Mouse (Mus musculus): Measurements from ENCODE around the gene Ttc27. TPM values are rescaled to one million over a fixed set of nuclear protein-coding genes. Genes with fewer than 3 reads are reported as not detected.

The Ttc27 gene
- polyA plus RNA-seq, 1 experiment = 11.1 TPM

DNA sequence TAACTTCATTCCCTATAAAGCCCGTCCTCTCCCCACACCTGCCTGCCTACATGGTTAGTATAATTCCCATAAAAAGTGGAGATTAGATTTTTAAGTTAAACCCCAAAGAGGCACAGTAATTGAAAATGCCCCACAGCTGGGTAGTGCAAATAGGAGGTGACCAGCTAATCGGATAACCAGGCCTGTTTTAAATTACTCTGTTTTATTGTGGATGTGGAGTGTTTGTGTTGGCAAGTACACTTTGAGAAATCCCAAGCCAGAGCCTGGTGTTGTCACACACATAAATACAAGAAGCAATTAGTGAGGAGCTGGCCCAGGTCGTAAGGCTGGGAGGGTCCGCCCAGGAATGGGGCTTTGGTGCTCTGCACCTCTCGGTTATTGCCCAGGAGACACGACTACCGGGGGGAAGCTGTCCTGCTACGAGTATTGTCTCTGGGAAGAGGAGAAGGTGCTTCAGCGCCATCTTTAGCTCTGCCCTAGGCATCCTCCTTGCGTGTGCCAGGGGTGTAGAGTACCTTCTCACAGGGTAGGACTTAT is 68.7 kb downstream of the Ttc27 start:
- no peak for DNase-seq
- Histone ChIP-seq H3K4me1 (ENCODE audit: control insufficient read depth, insufficient read depth, low read length) (no peaks in the 10 kb centered on the region), H3K4me3 (replicated peaks; ENCODE audit: insufficient read depth, low read depth, low read length) (no peak overlapping the region), H3K27ac (ENCODE audit: insufficient read depth, low read length) (no peak overlapping the region), H3K27me3 (ENCODE audit: control insufficient read depth, insufficient read depth, low read length) (no peaks in the 10 kb centered on the region; the same call in 1 of the 2 replicates)
- WGBS = 92% methylated on average over 10 of the region's 10 CpGs
- TF ChIP-seq CTCF (IDR thresholded peaks at IDR 0.05; ENCODE audit: borderline replicate concordance, insufficient read depth, low read depth, low read length) = no peak
- TF ChIP-seq POLR2A (IDR thresholded peaks at IDR 0.05; ENCODE audit: borderline replicate concordance, insufficient read depth, low read length) = no peak

DNA sequence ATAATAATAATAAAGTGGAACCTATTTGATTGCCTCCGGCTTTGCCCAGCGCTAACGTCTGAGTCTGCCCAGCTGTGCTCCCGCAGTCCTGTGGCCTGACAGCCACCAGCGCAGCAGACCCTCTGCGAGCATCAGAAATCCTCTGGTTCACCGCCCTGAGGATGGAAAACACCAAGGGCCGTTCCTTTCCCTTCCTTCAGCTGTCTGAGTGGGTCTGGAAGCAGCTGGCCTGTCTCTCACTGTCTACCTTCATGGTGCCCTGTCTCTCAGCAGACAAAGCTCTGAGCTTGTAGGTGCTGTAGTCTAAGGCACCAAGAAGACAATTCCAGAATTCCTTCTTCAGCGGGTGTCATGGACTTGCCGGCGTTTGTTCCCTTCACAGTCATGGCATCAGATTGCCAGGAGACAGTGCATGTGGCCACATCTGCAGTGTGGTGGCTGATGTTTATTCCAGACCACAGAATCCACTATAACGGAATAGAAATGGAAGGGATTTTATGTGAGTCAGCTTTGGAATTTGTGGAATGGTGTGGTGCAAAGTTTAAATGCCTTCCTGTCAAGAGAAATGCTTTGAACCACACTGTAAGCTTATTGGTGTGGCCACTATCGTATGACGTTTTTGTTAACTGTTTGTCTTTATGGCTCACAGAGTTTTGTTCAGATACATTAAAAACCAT is 78.6 kb downstream of the Ttc27 start:
- Histone ChIP-seq H3K4me1 (ENCODE audit: control insufficient read depth, insufficient read depth, low read length) (no peaks in the 10 kb centered on the region), H3K4me3 (replicated peaks; ENCODE audit: insufficient read depth, low read depth, low read length) (no peak overlapping the region), H3K27me3 (ENCODE audit: control insufficient read depth, insufficient read depth, low read length) (no peaks in the 10 kb centered on the region), H3K27ac (ENCODE audit: insufficient read depth, low read length) (no peak overlapping the region)
- 90% methylated on average over 14 of the region's 14 CpGs for WGBS
- TF ChIP-seq CTCF (IDR thresholded peaks at IDR 0.05; ENCODE audit: borderline replicate concordance, insufficient read depth, low read depth, low read length) (no peak), POLR2A (IDR thresholded peaks at IDR 0.05; ENCODE audit: borderline replicate concordance, insufficient read depth, low read length) (no peak)
- no peak for DNase-seq

DNA sequence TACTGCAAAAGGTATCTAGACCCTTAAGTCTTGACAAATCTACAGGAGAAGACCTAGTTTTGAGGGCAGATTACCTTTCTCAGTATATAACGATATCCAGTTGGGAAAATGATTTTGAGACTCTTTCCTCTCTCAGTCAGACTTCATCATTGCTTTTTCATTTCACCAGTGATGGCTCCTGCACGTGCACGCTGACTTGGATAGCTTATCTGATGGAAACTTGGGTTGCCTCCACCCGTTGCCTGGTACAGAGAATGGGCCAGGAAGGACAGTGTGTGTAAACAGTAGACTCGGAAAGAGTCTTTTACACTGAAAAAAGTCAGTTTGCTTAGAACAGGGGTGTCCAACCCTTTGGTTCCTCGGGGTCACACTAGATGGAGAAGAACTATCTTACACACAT is 82.3 kb downstream of the Ttc27 start:
- H3K4me1 ChIP-seq (ENCODE audit: control insufficient read depth, insufficient read depth, low read length) = no peaks in the 10 kb centered on the region
- 95% methylated on average over 6 of the region's 6 CpGs for WGBS
- no peak for DNase-seq
- no peak overlapping the region for H3K4me3 ChIP-seq (replicated peaks; ENCODE audit: insufficient read depth, low read depth, low read length)
- no peak overlapping the region for H3K27ac ChIP-seq (ENCODE audit: insufficient read depth, low read length)
- TF ChIP-seq POLR2A (IDR thresholded peaks at IDR 0.05; ENCODE audit: borderline replicate concordance, insufficient read depth, low read length) (no peak), CTCF (IDR thresholded peaks at IDR 0.05; ENCODE audit: borderline replicate concordance, insufficient read depth, low read depth, low read length) (no peak)
- H3K27me3 ChIP-seq (ENCODE audit: control insufficient read depth, insufficient read depth, low read length) = no peaks in the 10 kb centered on the region

DNA sequence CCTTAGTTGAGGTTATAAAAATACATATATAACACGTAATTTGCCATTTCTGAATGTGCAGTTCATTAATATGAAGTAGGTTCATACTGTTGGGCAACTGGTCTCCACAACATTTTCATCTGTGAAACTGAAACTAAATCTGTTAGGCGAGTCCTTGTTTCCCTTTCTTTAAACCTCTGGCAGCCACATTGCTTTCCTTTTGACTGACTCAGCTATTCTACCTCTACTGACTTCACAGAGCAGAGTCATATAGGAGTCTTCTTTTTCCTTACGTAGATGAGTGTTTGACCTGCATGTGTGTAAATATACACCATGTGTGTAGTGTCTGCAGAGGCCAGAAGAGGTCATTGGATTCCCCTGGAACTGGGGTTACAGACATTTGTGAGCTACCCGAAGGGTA is 85.2 kb downstream of the Ttc27 start:
- WGBS = 94% methylated on average over 4 of the region's 4 CpGs
- H3K27me3 ChIP-seq (ENCODE audit: control insufficient read depth, insufficient read depth, low read length) = no peaks in the 10 kb centered on the region

DNA sequence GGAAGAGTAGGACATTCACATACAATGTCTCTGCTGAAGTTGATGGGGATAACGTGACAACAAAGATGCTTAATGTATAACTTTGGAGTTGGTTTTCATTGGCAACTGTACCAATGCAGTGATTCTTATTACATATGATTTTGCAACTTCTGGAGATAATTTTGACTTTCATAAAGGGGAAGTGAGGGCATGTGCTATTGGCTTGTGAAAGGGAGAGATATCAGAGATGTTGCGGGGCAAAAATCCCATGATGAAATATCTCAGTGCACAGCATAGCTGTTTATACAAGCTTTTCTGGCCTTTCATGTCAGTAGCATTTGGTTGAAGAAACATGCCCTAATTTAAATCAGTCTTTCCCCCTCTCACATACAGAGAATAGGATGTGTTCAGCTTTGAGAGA is 86.3 kb downstream of the Ttc27 start:
- H3K4me3 ChIP-seq (replicated peaks; ENCODE audit: insufficient read depth, low read depth, low read length) = no peak overlapping the region
- H3K27ac ChIP-seq (ENCODE audit: insufficient read depth, low read length) = no peak overlapping the region
- TF ChIP-seq POLR2A (IDR thresholded peaks at IDR 0.05; ENCODE audit: borderline replicate concordance, insufficient read depth, low read length) = no peak
- no peak for TF ChIP-seq CTCF (IDR thresholded peaks at IDR 0.05; ENCODE audit: borderline replicate concordance, insufficient read depth, low read depth, low read length)
- H3K27me3 ChIP-seq (ENCODE audit: control insufficient read depth, insufficient read depth, low read length) = no peaks in the 10 kb centered on the region
- 92% methylated on average over 2 of the region's 2 CpGs for WGBS
- DNase-seq = no peak
- H3K4me1 ChIP-seq (ENCODE audit: control insufficient read depth, insufficient read depth, low read length) = no peaks in the 10 kb centered on the region

More for the DNA sequence above, 85.2 kb downstream of the Ttc27 start:
- DNase-seq = no peak
- no peak for TF ChIP-seq CTCF (IDR thresholded peaks at IDR 0.05; ENCODE audit: borderline replicate concordance, insufficient read depth, low read depth, low read length)
- TF ChIP-seq POLR2A (IDR thresholded peaks at IDR 0.05; ENCODE audit: borderline replicate concordance, insufficient read depth, low read length) = no peak
- Histone ChIP-seq H3K27ac (ENCODE audit: insufficient read depth, low read length) (no peak overlapping the region), H3K4me1 (ENCODE audit: control insufficient read depth, insufficient read depth, low read length) (no peaks in the 10 kb centered on the region), H3K4me3 (replicated peaks; ENCODE audit: insufficient read depth, low read depth, low read length) (no peak overlapping the region)

DNA sequence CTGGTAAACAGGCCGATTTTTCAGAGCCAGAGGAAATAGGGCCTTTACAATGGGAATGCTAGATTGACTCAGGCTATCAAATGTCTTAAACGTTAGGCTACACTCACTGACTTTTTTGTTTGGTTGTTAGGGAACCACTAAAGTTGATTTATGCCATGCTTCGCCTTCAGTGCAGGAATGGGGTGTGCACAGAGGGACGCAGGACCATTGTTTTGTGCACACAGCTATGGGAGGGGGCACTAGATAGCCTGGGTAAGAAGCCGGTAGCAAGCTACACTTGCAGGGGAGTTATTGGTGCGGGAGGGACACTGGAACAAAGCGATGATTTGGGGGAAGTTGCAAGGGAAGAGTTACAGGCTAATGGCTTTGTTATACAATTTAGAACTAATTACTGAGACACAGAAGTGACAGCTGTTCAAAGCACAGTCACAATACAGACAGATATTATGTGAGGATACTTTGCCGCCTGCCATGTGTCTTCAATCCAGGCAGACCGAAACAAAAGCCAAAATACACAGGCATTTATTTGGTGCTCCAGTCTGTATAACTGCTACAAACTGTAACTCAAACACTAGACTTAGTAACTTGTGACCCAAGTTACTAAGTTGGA is 86.9 kb downstream of the Ttc27 start:
- Histone ChIP-seq H3K4me1 (ENCODE audit: control insufficient read depth, insufficient read depth, low read length) (no peaks in the 10 kb centered on the region), H3K27ac (ENCODE audit: insufficient read depth, low read length) (no peak overlapping the region), H3K27me3 (ENCODE audit: control insufficient read depth, insufficient read depth, low read length) (no peaks in the 10 kb centered on the region), H3K4me3 (replicated peaks; ENCODE audit: insufficient read depth, low read depth, low read length) (no peak overlapping the region)
- no peak for DNase-seq
- WGBS = 52% methylated on average over 9 of the region's 9 CpGs
- no peak for TF ChIP-seq CTCF (IDR thresholded peaks at IDR 0.05; ENCODE audit: borderline replicate concordance, insufficient read depth, low read depth, low read length)
- no peak for TF ChIP-seq POLR2A (IDR thresholded peaks at IDR 0.05; ENCODE audit: borderline replicate concordance, insufficient read depth, low read length)

DNA sequence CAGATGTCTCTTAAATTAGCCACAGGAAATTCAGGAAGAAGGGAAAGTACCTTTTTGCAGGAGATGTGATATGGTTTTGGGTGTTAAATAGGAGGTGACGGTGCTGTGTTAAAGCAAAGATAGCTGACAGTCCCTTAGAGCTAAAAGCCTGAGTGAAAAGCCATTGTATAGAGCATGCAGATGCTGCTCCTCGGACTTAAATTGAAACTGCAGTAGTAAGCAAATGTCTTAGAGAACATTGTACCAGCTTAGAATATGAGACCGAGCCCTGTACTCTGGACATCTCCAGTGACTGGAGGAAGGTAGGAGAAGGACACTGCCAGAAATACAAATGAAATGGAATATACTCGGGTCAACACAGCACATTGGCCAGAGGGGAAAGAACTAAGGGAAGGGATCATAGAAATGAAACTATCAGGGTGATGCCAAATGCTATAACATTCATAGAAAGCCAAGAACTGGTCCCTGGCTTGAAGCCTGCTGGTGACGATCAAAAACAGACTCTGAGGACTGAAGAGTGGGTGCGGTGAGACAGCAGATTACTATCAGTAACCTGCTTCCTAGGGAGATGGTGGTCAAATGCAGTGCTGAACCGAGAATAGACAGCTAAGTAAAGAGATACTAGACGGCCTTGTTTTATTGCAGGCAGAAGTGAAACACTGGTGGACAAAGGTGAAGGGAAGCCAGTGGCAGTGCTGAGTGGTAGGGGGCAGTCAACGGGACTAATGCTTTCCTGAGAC is 90.1 kb downstream of the Ttc27 start:
- DNase-seq = no peak
- 69% methylated on average over 9 of the region's 9 CpGs for WGBS
- Histone ChIP-seq H3K27ac (ENCODE audit: insufficient read depth, low read length) (no peak overlapping the region), H3K4me1 (ENCODE audit: control insufficient read depth, insufficient read depth, low read length) (no peaks in the 10 kb centered on the region), H3K4me3 (replicated peaks; ENCODE audit: insufficient read depth, low read depth, low read length) (no peak overlapping the region), H3K27me3 (ENCODE audit: control insufficient read depth, insufficient read depth, low read length) (no peaks in the 10 kb centered on the region)
- no peak for TF ChIP-seq CTCF (IDR thresholded peaks at IDR 0.05; ENCODE audit: borderline replicate concordance, insufficient read depth, low read depth, low read length)
- TF ChIP-seq POLR2A (IDR thresholded peaks at IDR 0.05; ENCODE audit: borderline replicate concordance, insufficient read depth, low read length) = no peak
